Mouse (Mus musculus) C2C12 (cell line): ENCODE results near the gene Wipf2.

Experiments used
- CTCF ChIP-seq: IDR thresholded peaks from one replicate; pipeline ENCODE4 v1.5.1; 2011; ENCODE audit not compliant: control insufficient read depth, insufficient read depth, insufficient read length
- FOSL1 ChIP-seq: IDR thresholded peaks from one replicate; pipeline ENCODE4 v1.8.0; 2011; ENCODE audit warnings: mild to moderate bottlenecking, low read length; ENCODE audit not compliant: poor library complexity, insufficient read depth, severe bottlenecking
- MAX ChIP-seq: IDR thresholded peaks from one replicate; pipeline ENCODE4 v1.6.1; 2011; ENCODE audit warnings: mild to moderate bottlenecking, control low read depth
- MYOD1 ChIP-seq: IDR thresholded peaks from one replicate; pipeline ENCODE4 v1.6.1; 2011; ENCODE audit warnings: low read depth; ENCODE audit not compliant: control insufficient read depth, insufficient read length
- MYOG ChIP-seq: IDR thresholded peaks from one replicate; pipeline ENCODE4 v1.6.1; 2011; ENCODE audit not compliant: control insufficient read depth, insufficient read length; ENCODE audit errors: extremely low read depth
- USF1 ChIP-seq: IDR thresholded peaks from one replicate; pipeline ENCODE4 v1.6.1; 2011; ENCODE audit warnings: low read depth, mild to moderate bottlenecking, control low read depth, moderate library complexity

DNA sequence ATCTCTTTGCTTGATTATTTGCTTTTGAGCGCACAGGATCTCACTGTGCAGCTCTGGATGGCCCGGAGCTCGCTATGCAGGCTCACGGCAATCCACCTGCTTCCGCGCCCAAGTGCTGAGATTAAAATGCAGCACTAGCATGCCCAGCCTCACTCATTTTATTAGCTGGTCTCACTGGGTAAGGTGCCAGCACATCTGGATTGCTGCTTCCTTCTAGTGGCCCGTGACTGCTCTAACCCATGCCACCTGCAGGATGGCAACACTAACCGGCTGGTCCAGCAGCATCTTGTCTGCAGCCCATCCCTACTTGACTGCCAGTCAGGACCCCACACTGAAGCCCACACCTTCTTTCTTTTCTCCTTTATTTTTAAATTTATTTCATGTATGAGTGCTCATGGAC, 9.3 kb upstream of the Wipf2 start:
- TF ChIP-seq USF1 (no peak), MYOG (no peak), CTCF (no peak), MAX (no peak), MYOD1 (no peak), FOSL1 (no peak)
